7 mouse cellular contexts compared by ENCODE assay signal in the genomic region with DNA sequence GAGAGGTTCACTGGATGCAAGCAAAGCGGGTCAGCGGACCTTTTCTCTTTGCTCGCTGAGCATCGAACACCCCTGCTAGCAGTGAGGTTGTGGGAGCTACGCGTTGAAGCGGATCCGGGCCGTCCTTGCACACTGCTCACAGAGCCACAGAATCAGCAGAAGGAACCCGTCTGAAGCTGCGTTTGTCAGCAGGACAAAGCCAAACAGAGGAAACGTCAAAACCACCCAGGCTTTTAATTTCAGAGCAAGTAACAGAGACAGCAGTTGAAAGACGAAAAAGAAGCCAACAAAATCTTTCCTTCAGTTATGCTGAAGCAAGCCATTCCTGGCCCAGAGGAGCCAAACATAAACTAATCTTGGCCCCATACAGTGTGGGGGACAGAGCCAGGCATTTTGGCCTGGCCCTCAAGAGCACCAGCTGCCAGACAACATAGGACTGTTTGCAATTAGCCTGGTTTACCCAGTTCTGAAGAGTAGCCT.
DNase-seq lines count a peak whose midpoint lies in the region; ATAC-seq lines count a peak whose summit lies in the region.

No protein-coding gene starts in this region.

- no peaks in the 10 kb centered on the region for H3K36me3 ChIP-seq in forebrain, embryonic 16.5 days (ENCODE audit: control insufficient read depth, insufficient read depth)
- H3K36me3 ChIP-seq in intestine, embryonic 16.5 days (ENCODE audit: control insufficient read depth, insufficient read depth, low read length): no peaks in the 10 kb centered on the region
- H3K36me3 ChIP-seq in stomach, embryonic 14.5 days (ENCODE audit: control insufficient read depth, insufficient read depth, low read length): no peaks in the 10 kb centered on the region

- H3K27me3 ChIP-seq in forebrain, embryonic 16.5 days (replicated peaks; ENCODE audit: control insufficient read depth, insufficient read depth, low read length): no peaks in the 10 kb centered on the region
- no peaks in the 10 kb centered on the region for H3K27me3 ChIP-seq in intestine, embryonic 16.5 days (replicated peaks; ENCODE audit: control insufficient read depth, insufficient read depth, low read length)
- H3K27me3 ChIP-seq in stomach, embryonic 14.5 days (ENCODE audit: control insufficient read depth, insufficient read depth, low read length): no peaks in the 10 kb centered on the region

- DNase-seq in left cerebral cortex, postnatal 4 days: peak; percentile 69
- DNase-seq in left cerebral cortex, postnatal 25 days (ENCODE audit: low spot score in 2 of 2): no peak
- no peak for DNase-seq in left cerebral cortex, adult 8-10 months (ENCODE audit: low spot score in 2 of 2)
- no peak for DNase-seq in frontal cortex, postnatal 36 days (ENCODE audit: low spot score in 2 of 2)

- intact Hi-C loops in left cerebral cortex, postnatal 4 days (cut with DNase I): no loop called here
- intact Hi-C loops in left cerebral cortex, postnatal 25 days (cut with DNase I): no loop called here

- H3K4me2 ChIP-seq in forebrain, embryonic 16.5 days (ENCODE audit: low read length): peak overlapping the region; percentile 18; the same call in 1 of the 2 replicates
- H3K4me2 ChIP-seq in intestine, embryonic 16.5 days (ENCODE audit: low read depth, low read length): no peak overlapping the region
- H3K4me2 ChIP-seq in stomach, embryonic 14.5 days (replicated peaks; ENCODE audit: low read depth, low read length): no peak overlapping the region

- no peaks in the 10 kb centered on the region for H3K9me3 ChIP-seq in forebrain, embryonic 16.5 days (ENCODE audit: control insufficient read depth, low read length)
- no peaks in the 10 kb centered on the region for H3K9me3 ChIP-seq in intestine, embryonic 16.5 days (ENCODE audit: control insufficient read depth, low read length)
- H3K9me3 ChIP-seq in stomach, embryonic 14.5 days (ENCODE audit: control insufficient read depth, low read depth, low read length): no peaks in the 10 kb centered on the region

- no peak overlapping the region for H3K9ac ChIP-seq in forebrain, embryonic 16.5 days (replicated peaks; ENCODE audit: low read depth, low read length)
- H3K9ac ChIP-seq in intestine, embryonic 16.5 days (ENCODE audit: low read depth, low read length): peak overlapping the region; percentile 39; the same call in 1 of the 2 replicates
- no peak overlapping the region for H3K9ac ChIP-seq in stomach, embryonic 14.5 days (replicated peaks; ENCODE audit: low read depth, low read length)

- WGBS in forebrain, embryonic 16.5 days: 10% methylated on average over 13 of the region's 13 CpGs
- 46% methylated on average over 13 of the region's 13 CpGs for WGBS in intestine, embryonic 16.5 days
- 42% methylated on average over 13 of the region's 13 CpGs for WGBS in stomach, embryonic 14.5 days

- ATAC-seq in forebrain, embryonic 16.5 days: peak; percentile 93
- ATAC-seq in intestine, embryonic 16.5 days: peak; percentile 92
- peak; percentile 83; the same call in 1 of the 2 replicates for ATAC-seq in stomach, embryonic 14.5 days (ENCODE audit: insufficient number of reproducible peaks, insufficient read depth, low FRiP score, low read depth)

- peak overlapping the region; percentile 16; the same call in 1 of the 2 replicates for H3K27ac ChIP-seq in forebrain, embryonic 16.5 days (ENCODE audit: low read length)
- peak overlapping the region; percentile 86 for H3K27ac ChIP-seq in intestine, embryonic 16.5 days (ENCODE audit: low read length)
- H3K27ac ChIP-seq in stomach, embryonic 14.5 days (ENCODE audit: low read length): peak overlapping the region; percentile 82

- peaks cover 7% of the 10 kb centered on the region for H3K4me1 ChIP-seq in forebrain, embryonic 16.5 days (replicated peaks; ENCODE audit: control insufficient read depth, insufficient read depth, low read length)
- peaks cover 4% of the 10 kb centered on the region; the same call in 1 of the 2 replicates for H3K4me1 ChIP-seq in intestine, embryonic 16.5 days (ENCODE audit: control insufficient read depth, insufficient read depth, low read length)
- H3K4me1 ChIP-seq in stomach, embryonic 14.5 days (ENCODE audit: control insufficient read depth, insufficient read depth, low read length): peaks cover 10% of the 10 kb centered on the region; the same call in 1 of the 2 replicates

- H3K4me3 ChIP-seq in forebrain, embryonic 16.5 days (replicated peaks; ENCODE audit: low read length): no peak overlapping the region
- H3K4me3 ChIP-seq in intestine, embryonic 16.5 days (ENCODE audit: low read length): no peak overlapping the region
- H3K4me3 ChIP-seq in stomach, embryonic 14.5 days (ENCODE audit: low read depth, low read length): no peak overlapping the region

Comparison
In these comparisons a context has a peak if more than half of its experiments do, and no peak if none do; other contexts are left out.
1. H3K27ac ChIP-seq: peak in every context shown above with its lines; median percentile 86 in intestine, embryonic 16.5 days; 82 in stomach, embryonic 14.5 days; 16 in forebrain, embryonic 16.5 days.